Mouse (Mus musculus): ENCODE results near the gene Lman1l. TPM values are rescaled to one million over a fixed set of nuclear protein-coding genes. Genes with fewer than 3 reads are reported as not detected.

Gene Lman1l
- total RNA-seq, 1 experiment from 2014 or later, result not detected

GRCm38 (mm10) chr9:57559568-57559967, 61.0 kb downstream of the Lman1l start:
- no peak for ATAC-seq (replicated peaks; ENCODE audit: insufficient number of reproducible peaks, low FRiP score, low TSS enrichment, poor library complexity, severe bottlenecking)

GRCm38 (mm10) chr9:57558625-57559024, 61.9 kb downstream of the Lman1l start:
- no peak for ATAC-seq (replicated peaks; ENCODE audit: insufficient number of reproducible peaks, low FRiP score, low TSS enrichment, poor library complexity, severe bottlenecking)

GRCm38 (mm10) chr9:57557215-57557614, 63.4 kb downstream of the Lman1l start:
- no peak for ATAC-seq (replicated peaks; ENCODE audit: insufficient number of reproducible peaks, low FRiP score, low TSS enrichment, poor library complexity, severe bottlenecking)

Other genes starting within 250 kb of the Lman1l start
- gene Ppcdc, start 180.7 kb downstream of the Lman1l start, total RNA-seq (2017), result 19.8 to 46.2 TPM (median 27.2 TPM) in 3 replicates
- not detected in 3 replicates for gene Scamp5, start 152.7 kb downstream of the Lman1l start, total RNA-seq (2017)
- not detected in 3 replicates for gene Rpp25, start 116.7 kb downstream of the Lman1l start, total RNA-seq (2017)
- gene Cox5a, start 99.5 kb downstream of the Lman1l start, total RNA-seq (2017), result 54.8 to 108 TPM (median 74.5 TPM) in 3 replicates
- 17.5 to 23.5 TPM (median 18.2 TPM) in 3 replicates for gene Fam219b, start 83.2 kb downstream of the Lman1l start, total RNA-seq (2017)
- gene Mpi, start 68.0 kb downstream of the Lman1l start, total RNA-seq (2017), result 1.9 to 7.7 TPM (median 7.5 TPM) in 3 replicates
- 30.6 to 40.9 TPM (median 34.3 TPM) in 3 replicates for gene Scamp2, start 59.8 kb downstream of the Lman1l start, total RNA-seq (2017)
- 3.8 to 20.7 TPM (median 20.3 TPM) in 3 replicates for gene Ulk3, start 31.3 kb downstream of the Lman1l start, total RNA-seq (2017)
- gene Cplx3, start 14.5 kb downstream of the Lman1l start, total RNA-seq (2017), result not detected in 3 replicates
- gene Csk, start 32.9 kb upstream of the Lman1l start, total RNA-seq (2017), result 332 to 455 TPM (median 337 TPM) in 3 replicates
- not detected in 3 replicates for gene Cyp1a2, start 62.9 kb upstream of the Lman1l start, total RNA-seq (2017)
- gene Cyp1a1, start 67.2 kb upstream of the Lman1l start, total RNA-seq (2017), result not detected in 3 replicates
- 2.6 to 7.9 TPM (median 3.7 TPM) in 3 replicates for gene Edc3, start 87.8 kb upstream of the Lman1l start, total RNA-seq (2017)
- gene Clk3, start 145.1 kb upstream of the Lman1l start, total RNA-seq (2017), result 97.1 to 158 TPM (median 125 TPM) in 3 replicates
- gene Arid3b, start 216.0 kb upstream of the Lman1l start, total RNA-seq (2017), result 9.1 to 26.5 TPM (median 10.0 TPM) in 3 replicates